Mouse (Mus musculus) embryonic stem cell, embryonic (primary cell): ENCODE data around the gene Gm20388.

Source experiments
- CTCF ChIA-PET, 4 experiments: fragments of 300-600 bp in 2 of 4; fragments of 350-600 bp in 2 of 4; sonication (Branson Sonifier 250); formaldehyde crosslinking; loops; one replicate each; lab custom pipeline; 2022; ENCODE audit warnings: inconsistent platforms in 2 of 4; lab: Charles Lee
- POLR2A ChIA-PET, 4 experiments: fragments of 300-600 bp in 2 of 4; fragments of 350-600 bp in 2 of 4; sonication (Branson Sonifier 250); formaldehyde crosslinking; loops; one replicate each; lab custom pipeline; 2022; ENCODE audit warnings: antibody characterized with exemption in 4 of 4, inconsistent platforms in 1 of 4; lab: Charles Lee

The Gm20388 gene

DNA sequence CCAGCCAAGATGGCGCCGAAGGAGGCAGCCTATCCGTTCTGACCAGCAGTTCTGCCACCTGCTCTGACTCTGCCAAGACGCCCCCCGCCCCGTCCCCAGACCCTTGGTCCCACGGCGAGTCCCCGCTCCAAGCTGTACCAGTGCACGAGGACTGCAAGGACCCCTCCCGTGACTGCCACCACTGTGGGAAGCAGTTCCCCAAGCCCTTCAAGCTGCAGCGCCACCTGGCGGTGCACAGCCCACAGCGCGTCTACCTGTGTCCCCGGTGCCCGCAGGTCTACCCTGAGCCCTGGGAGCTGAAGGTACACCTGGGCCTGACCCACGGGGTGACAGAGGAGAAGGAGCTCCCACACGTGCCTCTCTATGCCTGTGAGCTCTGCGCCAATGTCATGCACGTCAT lies 2358.8 kb downstream of the Gm20388 start:
- ChIA-PET POLR2A (interaction anchor here in 2 of 4 experiments (0.9 to 6.0 kb wide), 22 partner anchors 12 to 419 kb away, joined by 3 to 26 read pairs (median 3); partner anchors contain the start of genes Zfpm1 (in 2 of the 2), Aprt (in 1 of the 2), Galns (in 1 of the 2) and Trappc2l (in 1 of the 2)), CTCF (interaction anchor here (0.5 to 7.8 kb wide), 65 partner anchors 9 to 1669 kb away, joined by 3 to 63 read pairs (median 4); partner anchors contain the start of genes Mvd (in 2 of the 4), Zc3h18 (in 1 of the 4) and Zfpm1 (in 1 of the 4))

DNA sequence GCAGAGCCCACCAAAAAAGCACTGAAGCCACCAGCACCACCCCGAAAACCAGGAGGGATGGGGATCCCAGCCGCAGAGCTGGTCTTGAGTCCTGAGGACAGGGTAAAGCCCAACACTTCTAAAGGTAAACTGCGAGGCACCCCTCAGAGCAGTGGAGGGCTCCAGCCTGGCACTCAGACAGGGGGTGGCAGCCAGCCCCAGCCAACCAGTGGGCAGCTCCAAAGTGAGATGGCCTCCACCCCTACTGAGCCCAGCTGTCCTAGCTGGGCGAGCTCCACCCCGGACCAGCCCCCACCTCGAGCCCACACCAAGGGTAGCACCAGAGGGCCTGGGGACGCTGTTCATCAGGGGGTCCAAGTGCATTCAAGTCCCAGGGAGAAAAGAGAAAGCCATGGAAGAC lies 2359.9 kb downstream of the Gm20388 start:
- CTCF ChIA-PET, result interaction anchor here (0.6 to 7.8 kb wide), 25 partner anchors 10 to 552 kb away, joined by 3 to 63 read pairs (median 5); partner anchors contain the start of gene Zfpm1 (in 1 of the 4)
- POLR2A ChIA-PET, result interaction anchor here in 2 of 4 experiments (0.6 to 6.0 kb wide), 8 partner anchors 10 to 341 kb away, joined by 3 to 26 read pairs (median 3); partner anchors contain the start of genes Galns (in 1 of the 2), Trappc2l (in 1 of the 2) and Zfpm1 (in 1 of the 2)

DNA sequence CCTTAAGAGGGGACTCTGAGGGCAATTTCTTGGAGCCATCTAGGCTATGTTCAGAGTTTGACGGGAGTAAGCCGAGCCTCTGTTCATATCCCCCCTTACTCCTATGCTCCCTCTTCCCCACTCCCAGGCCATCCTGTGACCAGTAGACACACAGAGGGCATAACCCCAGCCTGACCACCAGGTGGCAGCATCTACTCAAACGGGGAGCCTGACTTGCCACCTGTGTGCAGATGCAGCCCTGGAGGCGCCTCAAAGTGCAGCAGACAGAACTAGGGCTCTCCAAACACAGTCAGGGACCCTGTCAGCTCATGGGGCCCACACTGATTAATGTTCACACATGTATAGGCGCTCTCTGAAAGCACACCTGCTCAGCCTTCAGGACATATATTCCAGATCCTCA lies 2362.5 kb downstream of the Gm20388 start:
- POLR2A ChIA-PET, result interaction anchor here in 2 of 4 experiments (0.7 to 6.0 kb wide), 3 partner anchors 8 to 387 kb away, joined by 4 to 26 read pairs (median 4); partner anchors contain the start of genes Cyba (in 1 of the 2) and Zfpm1 (in 1 of the 2)
- CTCF ChIA-PET, result interaction anchor here (0.7 to 7.8 kb wide), 17 partner anchors 8 to 140 kb away, joined by 3 to 63 read pairs (median 4); partner anchors contain the start of gene Zfpm1 (in 1 of the 4)

DNA sequence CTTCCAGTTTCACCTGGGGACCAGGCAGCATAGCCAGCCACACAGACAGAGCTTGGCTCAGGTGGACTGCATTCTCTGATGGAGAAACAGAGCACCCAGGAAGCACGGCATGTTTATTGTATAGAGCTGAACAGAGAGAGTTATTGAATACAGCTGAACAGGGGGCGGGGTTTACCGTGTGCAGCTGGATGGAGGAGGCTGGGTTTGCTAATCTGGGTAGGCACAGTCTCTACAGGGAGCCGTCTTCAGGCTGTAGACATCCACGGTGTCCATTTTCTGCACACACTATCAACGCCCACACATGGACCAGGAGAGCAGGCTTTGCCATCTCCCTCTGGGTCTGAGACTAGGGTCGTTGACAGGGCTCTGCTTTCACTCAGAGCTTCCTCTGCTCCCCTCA lies 2363.2 kb downstream of the Gm20388 start:
- CTCF ChIA-PET, result interaction anchor here (0.7 to 7.8 kb wide), 10 partner anchors 56 to 96 kb away, joined by 3 to 63 read pairs (median 4); no protein-coding TSS in a partner anchor
- POLR2A ChIA-PET, result interaction anchor here in 3 of 4 experiments (0.6 to 6.0 kb wide), 3 partner anchors 7 to 153 kb away, joined by 3 to 26 read pairs (median 5); partner anchors contain the start of gene Zfpm1 (in 1 of the 3)

DNA sequence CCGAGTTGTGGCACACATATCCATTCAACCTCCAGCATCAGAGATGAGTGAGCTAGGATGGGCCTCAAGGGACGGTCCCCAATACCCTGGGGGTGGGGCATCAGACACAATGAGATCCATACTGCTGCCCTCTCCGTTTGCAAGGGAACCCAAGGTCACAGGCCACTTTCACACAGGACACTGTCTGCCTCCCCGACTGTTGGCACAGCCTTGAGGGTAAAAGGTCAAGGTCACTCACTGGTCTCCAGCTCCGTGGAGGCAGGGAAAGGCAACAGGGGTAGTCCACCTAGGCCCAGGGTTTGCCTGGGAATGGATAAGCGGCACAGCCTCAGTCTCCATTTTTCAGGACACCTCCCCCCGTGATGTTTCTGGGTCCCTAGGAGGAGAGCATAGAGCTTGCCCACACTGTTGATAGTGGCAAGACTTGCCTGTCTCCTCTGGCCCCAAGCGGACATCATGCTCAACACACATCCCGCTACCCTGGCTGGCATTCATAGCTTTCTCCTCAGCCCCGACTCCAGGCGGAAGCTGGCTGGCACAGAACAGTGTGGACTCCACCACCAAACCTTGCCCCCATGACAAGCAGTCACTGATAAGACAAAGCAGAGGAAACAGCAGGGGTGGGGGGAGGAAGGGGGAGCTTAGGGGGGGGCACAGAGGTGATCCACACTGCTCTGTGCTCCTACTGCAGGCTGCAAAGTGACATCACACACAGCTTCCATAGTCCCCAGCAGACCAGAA lies 2364.2 kb downstream of the Gm20388 start:
- ChIA-PET POLR2A (interaction anchor here in 3 of 4 experiments (0.6 to 0.8 kb wide), 5 partner anchors 51 to 424 kb away, joined by 3 to 5 read pairs (median 3); no protein-coding TSS in a partner anchor), CTCF (interaction anchor here in 3 of 4 experiments (0.6 to 7.8 kb wide), 8 partner anchors 55 to 424 kb away, joined by 3 to 63 read pairs (median 4); no protein-coding TSS in a partner anchor)

DNA sequence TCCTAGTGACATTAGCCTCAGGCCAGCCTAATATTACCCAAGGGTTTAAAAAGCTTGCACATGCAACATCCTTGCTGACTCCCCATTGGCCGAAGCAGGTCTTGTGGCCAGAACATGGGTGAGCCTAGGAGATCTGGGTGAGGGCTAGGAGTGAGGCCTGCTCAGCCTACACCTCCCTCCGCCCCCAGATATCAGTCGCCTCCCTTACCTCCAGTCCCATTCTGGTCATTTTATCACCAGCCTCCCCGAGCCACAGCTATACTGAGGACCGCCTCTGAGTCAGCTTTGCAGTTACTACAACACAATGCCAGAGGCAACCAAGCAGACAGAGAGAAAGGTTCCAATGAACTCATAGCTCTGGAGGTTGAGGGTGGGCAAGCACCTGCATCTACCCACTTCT lies 2365.7 kb downstream of the Gm20388 start:
- ChIA-PET CTCF (interaction anchor here (0.5 to 1.9 kb wide), 7 partner anchors 17 to 93 kb away, joined by 3 to 4 read pairs (median 3); no protein-coding TSS in a partner anchor), POLR2A (interaction anchor here in 1 of 4 experiments (1.3 to 1.4 kb wide), 2 partner anchors 27 to 54 kb away, joined by 3 to 4 read pairs; no protein-coding TSS in a partner anchor)

DNA sequence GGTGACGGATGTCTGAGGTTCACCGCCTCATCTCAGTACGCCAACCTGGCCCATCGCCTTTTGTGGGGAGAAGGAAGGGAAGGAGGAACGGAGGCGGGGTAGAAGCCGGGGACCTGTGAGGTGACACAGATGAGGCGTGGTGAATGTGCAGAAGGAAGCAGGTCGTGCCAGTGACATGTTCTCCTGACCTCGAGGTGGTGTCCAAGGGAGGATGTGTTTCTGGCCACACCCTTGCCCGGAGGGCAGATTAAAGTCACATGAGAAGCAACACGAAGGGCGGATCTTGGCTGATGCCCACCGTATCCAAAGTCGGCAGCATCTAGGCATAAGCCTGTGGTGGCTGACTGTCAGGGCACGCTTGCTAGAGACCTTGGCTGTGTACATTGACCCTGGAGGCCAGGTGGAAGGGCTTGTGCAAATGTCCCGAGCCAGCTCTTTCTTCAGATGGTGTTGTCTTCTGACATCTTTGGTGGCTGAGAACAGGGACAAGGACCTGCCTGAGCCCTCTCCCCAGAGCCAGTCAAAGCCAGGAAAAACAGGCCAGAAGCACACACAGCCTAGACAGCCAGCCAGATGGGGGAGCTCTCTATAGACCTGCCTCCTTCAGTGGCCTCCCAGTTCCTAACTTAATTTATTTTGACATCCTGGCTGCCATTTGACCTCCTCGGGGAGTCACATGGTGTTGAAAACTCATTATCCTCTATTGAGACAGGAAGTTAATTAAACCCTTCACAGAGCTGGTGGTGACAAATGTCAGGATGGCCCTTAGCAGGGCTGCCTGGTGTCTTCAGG lies 2366.8 kb downstream of the Gm20388 start:
- ChIA-PET POLR2A (interaction anchor here in 3 of 4 experiments (0.8 to 1.4 kb wide), 8 partner anchors 17 to 436 kb away, joined by 3 to 7 read pairs (median 3); no protein-coding TSS in a partner anchor), CTCF (interaction anchor here (0.8 to 1.9 kb wide), 10 partner anchors 8 to 352 kb away, joined by 3 to 6 read pairs (median 4); no protein-coding TSS in a partner anchor)

DNA sequence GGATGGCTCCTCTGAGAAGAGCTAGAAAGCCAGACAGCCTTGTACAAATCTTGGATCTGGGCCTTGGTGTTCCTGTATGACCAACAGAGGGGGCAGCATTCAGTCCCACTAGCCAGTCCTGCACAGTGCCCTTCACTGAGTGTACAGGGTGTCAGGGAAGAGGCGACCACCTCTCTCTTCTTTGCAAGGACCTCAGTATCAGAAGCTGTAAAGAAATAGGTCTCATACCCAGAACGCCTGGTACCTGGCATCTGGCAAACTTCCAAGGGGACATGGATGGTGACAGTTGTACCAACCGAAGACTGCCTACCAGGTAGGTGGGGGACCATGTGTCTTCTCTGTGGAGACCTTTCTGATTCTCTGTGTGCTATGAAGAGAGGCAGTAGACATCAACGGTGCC lies 2369.5 kb downstream of the Gm20388 start:
- ChIA-PET POLR2A (interaction anchor here in 2 of 4 experiments (0.6 to 3.0 kb wide), 16 partner anchors 9 to 430 kb away, joined by 3 to 26 read pairs (median 10); partner anchors contain the start of genes Cdt1 (in 1 of the 2) and Cyba (in 1 of the 2)), CTCF (interaction anchor here (0.5 to 3.1 kb wide), 9 partner anchors 10 to 192 kb away, joined by 3 to 28 read pairs (median 5); no protein-coding TSS in a partner anchor)

DNA sequence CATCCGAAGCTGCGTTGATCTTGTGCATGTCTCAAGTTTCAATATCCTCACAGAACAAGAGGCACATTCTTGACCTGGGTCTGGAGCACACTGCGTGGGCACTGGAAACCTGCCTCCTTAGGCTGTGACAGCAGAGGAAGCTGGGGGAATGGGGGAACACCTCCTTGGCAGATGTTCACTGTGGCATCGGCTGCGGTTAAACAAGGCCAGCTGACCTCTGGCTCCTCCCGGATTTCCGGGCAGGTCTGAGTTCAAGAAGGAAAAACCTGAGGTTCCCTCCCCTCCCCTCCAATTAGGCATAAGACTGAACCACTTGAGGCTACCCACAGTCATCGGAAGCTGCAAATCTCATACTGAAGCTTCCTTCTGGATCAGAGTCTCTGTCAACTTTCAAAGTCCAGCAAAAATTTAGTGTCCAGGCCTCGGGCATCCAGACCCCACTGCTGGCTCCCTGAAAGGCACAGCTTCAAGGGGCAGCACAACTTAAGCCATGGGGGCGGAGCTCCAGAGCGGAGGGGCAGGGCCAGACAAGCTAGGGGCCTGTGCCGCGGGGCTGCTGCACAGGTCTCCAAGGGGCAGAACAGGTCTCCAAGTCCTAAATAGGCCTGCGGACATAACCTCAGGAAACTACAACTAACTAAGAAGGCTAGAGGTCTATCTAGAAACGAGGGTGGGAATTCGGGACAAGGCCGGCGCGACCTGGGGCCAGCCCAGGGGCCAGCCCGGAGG lies 2370.1 kb downstream of the Gm20388 start:
- POLR2A ChIA-PET, result interaction anchor here in 3 of 4 experiments (0.5 to 3.0 kb wide), 57 partner anchors 9 to 1042 kb away, joined by 3 to 26 read pairs (median 4); partner anchors contain the start of genes Cdt1 (in 1 of the 3), Cyba (in 1 of the 3), Map1lc3b (in 1 of the 3) and Mvd (in 1 of the 3)
- CTCF ChIA-PET, result interaction anchor here (0.5 to 3.1 kb wide), 18 partner anchors 9 to 932 kb away, joined by 3 to 28 read pairs (median 5); partner anchors contain the start of genes Chmp1a (in 1 of the 4) and Spata33 (in 1 of the 4)

DNA sequence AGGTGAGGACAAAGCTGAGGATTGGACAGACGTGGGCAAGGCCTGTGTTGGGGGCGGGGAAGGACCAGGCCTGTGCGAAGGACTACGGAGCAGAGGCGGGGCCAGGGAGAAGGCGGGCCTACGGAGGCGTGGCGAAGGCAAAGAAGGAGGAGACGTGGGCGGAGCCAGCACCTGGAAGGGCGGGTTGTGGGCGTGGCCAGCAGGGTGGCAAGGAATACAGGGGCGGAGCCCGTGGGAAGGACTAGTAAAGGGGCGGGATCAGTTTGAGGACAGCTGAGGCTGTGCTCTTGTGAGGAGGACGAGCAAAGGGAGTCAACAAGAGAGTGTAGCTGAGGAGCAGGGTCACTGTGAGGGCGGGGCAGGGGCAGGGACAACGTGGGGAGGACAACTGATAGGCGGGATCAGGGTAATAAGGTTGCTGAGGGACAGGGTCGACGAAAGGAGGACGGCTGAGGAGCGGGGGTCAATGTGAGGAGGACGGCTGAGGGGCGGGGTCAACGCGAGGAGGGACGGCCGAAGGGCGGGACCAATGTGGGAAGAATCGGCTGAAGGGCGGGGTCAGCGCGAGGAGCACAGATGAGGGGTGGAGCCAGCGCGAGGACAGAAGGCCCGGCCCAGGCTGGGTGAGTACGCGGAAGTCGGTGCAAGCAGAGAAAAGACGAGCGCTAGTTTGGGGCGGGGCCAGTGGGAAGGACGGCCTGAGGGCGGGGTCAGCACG lies 2370.8 kb downstream of the Gm20388 start:
- ChIA-PET POLR2A (interaction anchor here (0.5 to 3.0 kb wide), 69 partner anchors 9 to 1042 kb away, joined by 3 to 26 read pairs (median 4); partner anchors contain the start of genes Cdt1 (in 1 of the 4), Cyba (in 1 of the 4), Map1lc3b (in 1 of the 4) and Mvd (in 1 of the 4)), CTCF (interaction anchor here (0.6 to 3.1 kb wide), 23 partner anchors 9 to 1089 kb away, joined by 3 to 28 read pairs (median 5); partner anchors contain the start of genes Chmp1a (in 1 of the 4) and Spata33 (in 1 of the 4))

DNA sequence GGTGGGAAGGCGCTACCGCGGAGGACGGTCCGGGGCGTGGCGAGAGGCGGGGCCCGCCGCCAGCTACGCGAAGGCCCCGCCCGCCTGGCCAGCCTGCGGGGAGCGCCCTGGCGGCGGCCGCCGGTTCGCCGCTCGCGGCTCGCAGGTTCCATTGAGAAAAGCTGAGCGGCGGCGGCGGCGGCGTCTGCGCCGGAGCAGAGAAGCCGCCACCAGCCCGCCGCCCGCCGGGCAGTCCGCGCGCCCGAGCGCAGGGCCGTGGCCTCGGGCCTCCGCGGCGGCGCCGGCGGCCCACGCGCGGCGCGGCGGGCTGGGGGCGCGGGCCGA lies 2371.4 kb downstream of the Gm20388 start, which contains the start of gene Zfpm1:
Gene Zfpm1 (plus strand): TSS at position 107 of the 324 bp plus-strand sequence.
- ChIA-PET CTCF (interaction anchor here (0.6 to 3.1 kb wide), 16 partner anchors 10 to 1088 kb away, joined by 3 to 28 read pairs (median 4); partner anchors contain the start of genes Chmp1a (in 1 of the 4) and Spata33 (in 1 of the 4)), POLR2A (interaction anchor here (0.5 to 3.0 kb wide), 52 partner anchors 9 to 763 kb away, joined by 3 to 26 read pairs (median 4); partner anchors contain the start of genes Cdt1 (in 1 of the 4), Cyba (in 1 of the 4), Mvd (in 1 of the 4) and Slc7a5 (in 1 of the 4))

DNA sequence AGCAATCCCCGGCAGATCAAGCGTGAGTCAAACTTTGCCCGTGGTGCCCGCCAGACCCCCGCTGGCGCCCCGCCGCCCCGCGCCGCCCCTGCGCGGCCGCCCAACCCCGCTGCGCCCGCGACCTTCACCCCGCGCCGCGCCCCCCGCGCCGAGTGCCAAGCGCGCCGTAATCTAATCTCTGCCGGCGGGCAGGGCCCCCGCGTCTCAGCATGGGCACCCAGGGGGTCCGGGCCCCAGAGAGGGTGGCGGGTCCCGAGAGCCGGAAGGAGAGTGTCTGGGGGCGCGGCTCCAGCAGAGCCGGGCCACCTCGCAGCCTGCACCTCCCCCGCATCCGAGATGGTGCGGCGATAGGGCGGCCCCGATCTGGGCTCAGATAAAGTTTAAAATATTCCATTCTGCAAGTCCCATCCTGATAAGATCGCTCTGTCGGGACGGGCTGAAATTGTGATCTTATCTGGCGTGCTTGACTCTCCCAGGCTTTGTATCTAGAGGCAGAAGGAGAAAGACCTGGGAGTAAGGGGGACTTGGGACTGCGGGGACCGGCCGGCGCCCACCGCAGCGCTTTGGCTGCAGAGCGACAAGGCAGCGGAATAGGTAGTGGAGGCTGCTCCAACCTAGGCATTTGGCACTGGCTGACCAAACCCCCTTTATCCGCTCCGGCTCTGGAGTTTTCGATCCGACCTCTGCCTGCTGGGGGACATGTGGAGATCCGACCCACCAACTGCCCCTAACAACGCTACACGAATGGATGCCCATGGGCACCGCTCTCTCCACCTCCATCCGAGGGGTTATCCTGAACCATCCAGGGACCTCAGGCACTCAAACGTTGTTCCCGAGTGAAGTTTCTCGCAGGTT lies 2372.1 kb downstream of the Gm20388 start:
- ChIA-PET CTCF (interaction anchor here in 3 of 4 experiments (0.7 to 3.1 kb wide), 13 partner anchors 10 to 930 kb away, joined by 3 to 28 read pairs (median 6); partner anchors contain the start of genes Chmp1a (in 1 of the 3) and Spata33 (in 1 of the 3)), POLR2A (interaction anchor here in 3 of 4 experiments (0.6 to 3.0 kb wide), 42 partner anchors 8 to 762 kb away, joined by 3 to 26 read pairs (median 6); partner anchors contain the start of genes Cdt1 (in 1 of the 3), Cyba (in 1 of the 3), Mvd (in 1 of the 3) and Slc7a5 (in 1 of the 3))

DNA sequence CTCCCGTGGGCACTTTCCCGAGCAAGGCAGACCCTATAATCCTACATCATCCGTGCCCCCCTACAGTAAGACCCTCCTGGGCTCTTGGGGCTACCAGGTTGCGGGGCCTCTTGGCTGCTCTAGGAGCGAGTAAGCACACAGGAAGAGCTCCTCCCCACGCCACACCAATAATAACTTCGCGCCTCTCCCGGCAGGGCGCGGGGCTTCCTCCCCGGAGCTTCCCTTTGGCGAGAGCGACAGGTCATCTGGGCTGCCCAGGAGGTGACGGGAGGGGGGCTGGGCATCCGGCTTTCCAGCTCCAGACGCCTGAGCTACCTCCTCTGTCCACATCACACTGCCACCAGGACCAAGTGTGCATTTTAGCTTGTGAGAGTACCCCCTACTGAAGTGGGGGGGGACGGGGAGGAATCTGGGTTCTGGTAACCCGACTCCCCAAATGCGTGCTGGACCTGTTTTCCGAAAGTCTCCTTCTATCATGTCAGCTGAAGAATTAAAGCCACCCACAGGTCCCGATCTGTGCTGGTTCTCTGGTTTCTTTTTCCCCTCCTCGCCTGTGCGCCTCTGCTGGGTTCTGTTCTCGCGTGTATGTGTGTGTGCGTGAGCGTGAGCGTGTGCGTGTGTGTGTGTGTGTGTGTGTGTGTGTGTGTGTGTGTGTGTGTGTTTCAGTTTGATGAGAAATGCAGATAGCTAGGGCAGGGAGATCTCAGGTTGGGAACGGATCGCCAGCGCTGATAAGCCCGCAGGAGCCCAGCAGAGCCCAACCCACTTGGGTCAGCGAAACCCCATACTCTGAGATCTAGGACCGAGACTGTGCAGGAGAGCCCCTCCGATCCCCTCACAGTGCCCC lies 2372.9 kb downstream of the Gm20388 start:
- CTCF ChIA-PET, result interaction anchor here (0.7 to 1.6 kb wide), 8 partner anchors 11 to 86 kb away, joined by 3 to 8 read pairs (median 3); no protein-coding TSS in a partner anchor
- POLR2A ChIA-PET, result interaction anchor here (0.5 to 2.4 kb wide), 16 partner anchors 11 to 1350 kb away, joined by 3 to 14 read pairs (median 4); no protein-coding TSS in a partner anchor
